Comparison of ENCODE assay signal across 20 mouse cellular contexts in the genomic region with DNA sequence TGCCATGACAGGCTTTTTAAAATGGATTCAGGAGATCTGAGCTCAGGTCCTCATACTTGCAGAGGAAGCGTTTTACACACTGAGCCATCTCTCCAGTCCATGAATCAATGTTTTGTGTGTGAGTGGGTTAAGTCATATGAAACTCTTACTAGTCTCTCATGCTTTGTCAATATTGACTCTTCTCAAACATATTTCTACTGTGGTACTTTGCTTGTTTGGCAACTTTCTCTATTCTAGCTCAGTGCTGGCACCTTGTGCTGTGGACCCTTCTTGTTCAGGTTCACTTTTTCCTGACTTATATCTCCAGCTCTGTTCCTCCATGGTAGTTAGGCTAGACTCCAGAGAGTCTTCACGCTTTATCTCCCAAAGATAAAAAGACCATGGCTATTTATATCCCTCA. TPM values are rescaled to one million over a fixed set of nuclear protein-coding genes. Genes with fewer than 3 reads are reported as not detected.
"Had no signal": no experiment of that assay in that cellular context is flagged by ENCODE, and none has a peak within 500 bp of the region (broad histone marks: within the 10 kb centered on the region; RNA-seq: fewer than 3 reads in every experiment).

No protein-coding gene starts in this region.

- ATAC-seq: hindbrain, postnatal 0 days; inflammation-experienced regulatory T-cells, adult 6 months; liver, postnatal 0 days had no signal

- H3K9me3 ChIP-seq: kidney, embryonic 15.5 days; limb, embryonic 12.5 days; limb, embryonic 15.5 days had no signal

- H3K27me3 ChIP-seq: kidney, embryonic 15.5 days; limb, embryonic 12.5 days; limb, embryonic 15.5 days had no signal

- H3K36me3 ChIP-seq: kidney, embryonic 15.5 days; limb, embryonic 12.5 days; limb, embryonic 15.5 days had no signal

- H3K4me3 ChIP-seq: kidney, embryonic 15.5 days; limb, embryonic 12.5 days; limb, embryonic 15.5 days had no signal

- DNase-seq: kidney, adult 11 months; kidney, adult 8-10 months; kidney, postnatal 10 days; kidney, postnatal 36 days; left cerebral cortex, postnatal 4 days; liver, postnatal 0 days; midbrain, embryonic 14.5 days; thymus, postnatal 36 days had no signal

- H3K4me1 ChIP-seq: kidney, embryonic 15.5 days; limb, embryonic 12.5 days; limb, embryonic 15.5 days had no signal

- H3K27ac ChIP-seq: hindbrain, postnatal 0 days; kidney, embryonic 15.5 days; limb, embryonic 12.5 days; limb, embryonic 15.5 days; liver, embryonic 14.5 days had no signal

- H3K9ac ChIP-seq: kidney, embryonic 15.5 days; limb, embryonic 12.5 days; limb, embryonic 15.5 days; liver, embryonic 14.5 days; liver, postnatal 0 days had no signal

- H3K4me2 ChIP-seq: kidney, embryonic 15.5 days; limb, embryonic 12.5 days; limb, embryonic 15.5 days; liver, embryonic 11.5 days; midbrain, embryonic 11.5 days had no signal

RNA-seq across cellular contexts. Expression of a gene that starts 36.0 kb away (rescaled TPM):
- total RNA-seq: hindbrain, postnatal 0 days; megakaryocyte progenitor cell, adult 5-6 weeks; megakaryocyte-erythroid progenitor cell, adult 5-6 weeks had no signal
- polyA plus RNA-seq: inflammation-experienced regulatory T-cells, adult 6 months; midbrain, embryonic 11.5 days; midbrain, embryonic 14.5 days; neural tube, embryonic 14.5 days; spleen, adult 2 months had no signal
